Mouse (Mus musculus) gastrocnemius, postnatal 36 days (tissue): Measurements from ENCODE around the gene Serinc5. TPM values are rescaled to one million over a fixed set of nuclear protein-coding genes. Genes with fewer than 3 reads are reported as not detected.
"Not testable (repeated sequence)": the region's sequence is repeated elsewhere in the genome, so short reads cannot be mapped to it uniquely, and the experiment has no call there.

ENCODE experiments used
- DNase-seq, 2 experiments: peaks; one replicate each; pipeline ENCODE4 v3.0.0; 2022
- intact Hi-C: fragments of 180-260 bp; cut with DNase I; formaldehyde crosslinking; loops from one replicate; pipeline ENCODE4 v1.15.1; 2025
- long read RNA-seq, 2 experiments: library from polyadenylated mRNA; stranded (forward); transcript quantifications; one replicate each; pipeline ENCODE4 v2.0.0; 2021
- total RNA-seq, 2 experiments: library from RNA; stranded (reverse); gene quantifications; 2 replicates each; pipeline ENCODE4 v1.2.3; 2021

Gene Serinc5
- total RNA-seq, result 1 to 10 TPM; 4.1 to 4.4 TPM
- long read RNA-seq, experiment 1, partial matches to known transcripts, result 0 of 1 reads
- long read RNA-seq, experiment 1, other reads (novel, unspliced or antisense), result 1 of 1 reads
- long read RNA-seq, experiment 2, full-length matches to known transcripts, result 1 of 3 reads
- long read RNA-seq, experiment 2, partial matches to known transcripts, result 1 of 3 reads
- long read RNA-seq, experiment 2, other reads (novel, unspliced or antisense), result 1 of 3 reads

DNA sequence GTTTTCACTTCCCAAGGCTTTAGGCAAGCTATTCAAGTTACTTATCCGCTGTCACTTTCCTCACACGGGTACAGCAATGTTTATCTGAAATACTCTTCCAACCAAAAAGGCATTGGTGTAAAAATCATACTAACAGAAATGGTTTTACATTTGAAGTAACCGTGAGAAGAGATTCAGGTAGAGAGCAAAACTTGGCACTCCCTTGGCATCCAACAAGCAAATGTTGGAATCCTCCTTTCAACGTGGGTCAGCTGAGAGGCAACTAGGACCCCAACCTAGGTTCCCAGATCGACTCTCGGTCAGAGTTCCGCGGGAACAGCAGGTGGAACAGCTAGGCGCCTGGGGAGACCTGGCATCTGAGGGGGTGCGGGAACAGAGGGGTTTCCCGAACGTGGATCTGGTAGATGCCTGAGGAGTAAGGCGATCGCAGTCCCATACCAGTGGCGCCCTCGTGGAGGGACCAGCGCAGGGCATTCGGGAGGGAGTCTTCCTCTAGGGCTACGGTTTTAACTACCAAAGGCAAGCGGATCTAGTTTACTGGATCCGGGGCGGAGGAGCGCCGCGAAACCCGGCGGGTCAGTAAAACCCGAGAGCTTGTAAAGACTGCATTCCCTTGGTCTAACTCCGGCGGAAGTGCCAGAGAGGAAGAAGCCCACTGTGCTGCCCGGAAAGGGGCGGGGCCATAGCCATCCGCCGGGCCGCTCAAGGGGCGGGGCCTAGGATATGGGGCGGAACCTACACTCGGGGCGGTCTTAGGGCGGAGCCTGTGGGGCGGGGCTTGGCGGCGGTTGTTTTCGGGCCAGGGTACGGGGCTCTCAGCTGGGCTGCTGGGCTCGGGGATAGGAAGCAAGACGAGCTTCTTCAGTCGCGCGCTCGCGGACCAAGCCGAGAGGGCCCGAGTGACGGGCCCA is at the start of gene Serinc5:
TSS of gene Serinc5 (plus strand) at position 781 of the 911 bp plus-strand sequence.
- DNase-seq, result peak; percentile 95 to 98
- intact Hi-C loops, result loop anchor here (5.0 kb wide), 1 partner anchor 37 kb away; no protein-coding TSS in a partner anchor

DNA sequence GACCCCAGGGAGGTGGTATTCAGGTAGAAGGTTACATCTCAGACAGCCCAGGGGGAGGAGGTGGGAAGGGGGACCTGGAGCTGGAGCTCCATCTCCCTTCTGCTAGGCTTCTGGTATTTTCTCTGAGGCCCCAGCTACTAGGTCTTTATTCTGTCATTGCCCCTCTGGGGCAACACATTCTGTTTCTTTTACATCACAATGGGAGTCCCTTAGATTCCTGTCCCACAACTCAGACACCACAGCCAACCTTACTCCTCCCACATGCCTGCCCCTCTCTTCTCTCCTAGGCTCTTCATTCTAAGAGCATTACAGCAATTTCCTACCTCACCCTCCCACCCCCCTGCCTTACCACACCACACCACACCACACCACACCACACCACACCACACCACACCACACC is 34.8 kb upstream of the Serinc5 start, which contains the start of gene Spz1:
TSS of gene Spz1 (minus strand) at position 101 of the 400 bp plus-strand sequence.
- intact Hi-C loops, result no loop called here
- DNase-seq, result no peak

DNA sequence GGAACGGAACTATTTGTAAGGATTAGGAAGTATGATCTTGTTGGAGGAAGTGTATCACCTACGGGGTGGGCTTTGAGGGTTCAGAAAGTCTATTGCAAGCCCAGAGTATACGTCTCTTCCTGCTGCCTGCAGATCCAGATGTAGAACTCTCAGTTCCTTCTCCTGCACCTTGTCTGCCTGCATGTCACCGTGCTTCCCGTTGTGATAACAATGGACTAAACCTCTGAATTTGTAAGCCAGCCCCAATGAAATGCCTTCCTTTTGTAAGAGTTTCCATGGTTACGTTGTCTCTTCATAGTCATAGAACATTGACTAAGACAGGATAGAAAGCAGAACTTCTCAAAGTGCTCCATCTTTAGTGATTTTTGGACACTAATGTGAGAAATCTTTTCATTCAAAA is 34.2 kb upstream of the Serinc5 start:
- DNase-seq, result no peak
- intact Hi-C loops, result no loop called here

DNA sequence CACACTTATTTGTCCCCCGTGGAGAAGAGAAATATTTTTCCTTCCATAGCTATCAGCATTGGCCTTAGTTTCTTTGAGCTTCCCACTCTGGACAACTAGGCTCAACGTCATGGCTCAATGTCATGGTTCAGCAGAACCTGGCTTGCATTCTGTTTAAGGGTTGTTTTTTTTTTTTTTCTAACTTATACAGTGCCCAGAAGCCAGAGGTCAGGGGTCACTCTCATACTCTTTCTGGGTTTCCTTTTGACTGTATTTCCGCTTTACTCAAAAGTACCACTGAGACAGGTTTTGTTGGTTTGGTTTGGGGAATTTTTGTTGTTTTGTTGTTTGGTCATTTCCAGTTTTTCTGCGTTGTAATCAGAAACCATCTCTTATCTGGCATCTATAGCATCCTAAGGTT is 32.7 kb upstream of the Serinc5 start:
- no peak for DNase-seq
- intact Hi-C loops, result no loop called here

DNA sequence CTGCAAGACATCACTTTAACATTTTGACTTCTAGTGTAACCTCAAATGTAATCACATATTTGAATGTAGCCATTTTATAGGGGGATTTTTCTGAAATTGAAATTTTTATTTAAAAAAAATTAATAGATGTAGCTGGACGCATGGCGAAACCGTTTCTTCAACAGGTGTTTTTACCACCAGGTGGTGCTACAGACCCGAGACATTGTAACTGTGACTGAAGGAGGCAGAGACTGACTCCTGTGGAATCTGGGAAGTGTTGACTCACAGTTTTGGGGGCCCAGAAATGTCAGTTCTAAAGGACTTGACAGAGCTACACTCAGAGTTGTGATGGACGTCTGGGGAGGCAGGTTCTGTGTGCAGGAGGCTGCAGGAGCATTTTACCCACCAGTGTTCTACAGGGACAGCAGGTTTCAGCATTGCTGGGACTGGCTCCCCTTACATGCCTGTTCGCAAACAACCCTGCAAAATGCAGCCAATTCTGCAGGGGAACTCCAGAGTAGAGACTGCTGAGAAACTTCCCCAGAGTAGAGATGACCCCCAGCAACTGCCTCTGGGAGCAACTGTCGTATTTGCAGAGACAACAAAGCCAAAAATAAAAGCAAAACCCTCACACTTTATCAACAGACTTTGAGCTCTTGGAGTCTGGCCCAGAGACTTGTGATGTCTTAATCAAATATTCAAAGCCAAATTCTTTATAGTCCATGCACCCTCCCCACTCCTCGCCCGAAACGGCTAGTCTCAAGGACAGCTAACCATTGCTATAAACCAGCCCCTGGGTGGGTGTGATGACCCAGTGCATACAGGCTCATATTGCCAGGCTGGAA is 30.5 kb upstream of the Serinc5 start:
- intact Hi-C loops, result loop anchor here (1.0 kb wide), 1 partner anchor 160 kb away; no protein-coding TSS in a partner anchor
- DNase-seq, result peak; percentile 23 to 59

DNA sequence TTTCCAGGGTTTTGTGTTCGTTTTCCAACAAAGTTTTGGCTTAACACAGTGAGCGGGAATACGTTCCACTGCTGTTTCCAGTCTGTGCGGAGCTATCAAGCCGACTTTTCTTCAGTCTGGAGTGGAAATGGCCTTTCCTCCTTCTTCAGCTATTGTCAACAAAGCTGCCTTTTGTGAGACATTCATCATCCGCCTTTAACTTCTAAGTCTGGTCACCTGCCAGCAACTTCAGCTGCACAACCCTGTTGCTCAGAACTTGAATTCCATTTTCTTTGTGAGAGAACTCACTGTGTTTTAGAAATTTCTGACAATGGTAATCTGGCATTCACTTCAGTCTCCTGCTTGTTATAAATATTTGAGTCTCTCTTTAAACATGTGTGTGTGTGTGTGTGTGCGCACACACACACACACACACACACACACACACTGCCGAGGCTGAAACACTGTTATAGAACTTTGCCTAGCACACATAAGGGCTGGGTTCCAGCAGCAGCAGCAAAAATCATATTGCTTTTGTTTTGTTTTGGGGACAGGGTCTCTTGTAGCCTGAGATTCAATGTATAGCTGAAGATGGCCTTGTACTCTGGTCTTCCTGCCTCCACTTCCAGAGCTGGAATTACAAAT is 26.7 kb upstream of the Serinc5 start:
- DNase-seq, result no peak
- intact Hi-C loops, result no loop called here

DNA sequence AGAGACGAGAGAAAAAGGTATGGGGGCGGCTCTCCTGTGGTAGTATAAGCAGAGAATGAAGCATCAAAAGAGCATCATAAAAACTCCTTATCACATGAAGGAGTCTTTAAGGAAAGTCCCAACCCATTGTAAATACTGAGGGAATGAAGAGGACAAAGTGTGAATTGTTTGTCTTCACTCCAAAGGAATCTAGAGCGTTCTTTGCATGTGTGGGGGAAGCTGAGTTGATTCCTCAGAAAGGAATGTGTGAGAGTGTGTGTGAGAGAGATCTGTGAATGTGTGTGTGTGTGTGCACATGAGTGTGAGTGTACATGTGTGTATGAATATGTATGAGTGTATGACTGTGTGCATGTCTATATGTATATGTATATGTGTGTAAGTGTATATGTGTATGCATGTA is 22.2 kb upstream of the Serinc5 start:
- intact Hi-C loops, result no loop called here
- no peak for DNase-seq

DNA sequence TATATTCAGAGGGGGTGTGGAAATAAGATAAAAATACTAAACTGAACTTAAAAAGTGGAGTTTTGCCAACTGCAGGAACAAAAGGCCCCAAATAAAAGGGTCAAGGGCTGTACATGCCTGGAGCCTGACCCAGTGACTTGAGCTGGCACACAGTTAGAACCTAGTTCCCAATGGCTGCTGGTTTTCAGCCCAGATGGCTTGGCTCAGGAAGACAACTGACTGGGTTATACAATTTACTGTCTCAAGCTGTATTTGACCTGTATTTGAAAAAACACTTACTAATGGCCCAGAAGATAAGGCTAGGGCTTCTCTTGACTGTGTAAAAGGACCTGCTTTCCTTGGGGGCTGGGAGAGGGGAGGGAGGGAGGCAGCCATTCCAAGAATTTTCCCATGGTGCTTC is 21.6 kb upstream of the Serinc5 start:
- intact Hi-C loops, result no loop called here
- DNase-seq, result no peak

DNA sequence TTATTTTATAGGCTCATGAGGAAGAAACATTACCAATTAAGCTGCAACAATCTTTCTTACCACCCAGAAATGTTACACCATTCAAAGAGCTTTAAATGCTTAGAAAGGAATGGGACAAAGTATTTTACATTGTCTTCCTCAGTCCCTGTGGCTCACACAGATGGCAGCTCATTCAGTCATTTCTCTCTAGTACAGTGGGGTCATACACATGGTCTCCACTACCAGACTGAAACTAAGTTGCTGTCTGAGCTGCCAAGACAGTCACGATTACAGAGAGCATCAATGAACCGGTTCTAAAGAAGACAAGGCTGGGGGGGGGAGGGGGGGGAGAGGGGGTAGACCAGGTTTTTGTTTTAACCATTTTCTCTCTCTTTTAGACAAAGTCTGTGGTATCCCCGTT is 19.7 kb upstream of the Serinc5 start:
- intact Hi-C loops, result no loop called here
- no peak for DNase-seq

DNA sequence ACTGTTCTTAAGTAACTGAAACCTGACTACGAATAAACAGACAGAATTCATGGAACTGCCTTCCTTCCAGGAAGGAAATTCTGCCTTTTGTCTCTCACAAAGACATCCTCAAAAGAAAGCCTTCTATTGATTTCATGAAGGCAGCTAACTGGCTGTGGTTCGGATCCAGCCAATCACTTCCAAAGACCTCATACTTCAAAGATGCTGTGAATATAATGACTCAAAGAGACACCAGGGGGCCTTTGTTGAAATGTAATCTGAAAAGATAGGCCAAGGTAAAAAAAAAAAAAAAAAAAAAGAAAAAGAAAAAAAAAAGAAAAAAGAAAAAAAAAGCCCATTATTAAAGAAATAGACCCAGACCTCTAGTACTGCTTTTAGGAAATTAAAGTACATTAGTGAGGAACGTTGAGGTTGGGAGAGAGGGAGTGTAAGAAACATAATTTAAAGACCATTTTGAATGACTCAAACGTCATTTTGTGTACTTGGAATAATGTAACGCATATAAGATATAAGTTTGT is 18.6 kb upstream of the Serinc5 start:
- no peak for DNase-seq
- intact Hi-C loops, result no loop called here

DNA sequence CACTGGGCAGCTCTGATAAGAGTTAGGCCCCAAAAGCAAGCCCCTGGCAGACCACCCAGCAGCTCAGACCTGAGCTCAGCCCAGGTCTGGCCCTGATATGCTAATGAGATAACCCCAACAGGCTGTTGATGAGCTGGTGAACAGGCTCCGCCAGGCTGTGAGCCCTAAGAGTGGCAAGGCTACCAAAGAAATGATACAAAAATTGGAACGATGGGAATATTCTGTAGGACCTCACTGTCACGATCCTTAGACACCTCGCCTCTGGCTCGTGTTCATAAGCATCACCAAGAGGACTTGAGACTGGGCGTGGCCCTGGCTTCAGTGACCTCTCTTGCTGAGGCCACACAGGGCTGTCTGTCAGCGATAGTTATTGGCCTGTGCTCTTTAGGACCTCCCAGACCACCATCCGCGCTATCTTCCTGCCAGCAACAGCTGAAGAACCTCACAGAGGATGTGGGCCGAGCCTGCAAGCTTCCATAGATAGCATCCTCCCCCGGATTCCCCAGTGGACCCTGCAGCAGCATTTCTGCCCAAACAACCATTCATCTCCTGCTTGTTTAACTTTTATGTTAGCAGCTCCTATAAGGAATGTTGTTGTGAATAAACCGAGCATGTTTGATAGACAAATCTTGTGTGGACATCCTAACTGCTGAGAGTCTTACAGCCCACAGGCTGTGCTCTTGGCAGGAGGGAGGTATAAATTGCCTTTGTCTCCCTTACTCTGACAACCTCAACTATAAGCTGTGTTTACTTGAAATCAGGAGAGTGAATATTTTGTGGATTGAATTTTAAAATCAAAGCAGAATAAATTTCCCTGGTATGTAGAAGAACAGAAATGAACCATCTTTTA is 17.9 kb upstream of the Serinc5 start:
- intact Hi-C loops, result no loop called here
- DNase-seq, result no peak

DNA sequence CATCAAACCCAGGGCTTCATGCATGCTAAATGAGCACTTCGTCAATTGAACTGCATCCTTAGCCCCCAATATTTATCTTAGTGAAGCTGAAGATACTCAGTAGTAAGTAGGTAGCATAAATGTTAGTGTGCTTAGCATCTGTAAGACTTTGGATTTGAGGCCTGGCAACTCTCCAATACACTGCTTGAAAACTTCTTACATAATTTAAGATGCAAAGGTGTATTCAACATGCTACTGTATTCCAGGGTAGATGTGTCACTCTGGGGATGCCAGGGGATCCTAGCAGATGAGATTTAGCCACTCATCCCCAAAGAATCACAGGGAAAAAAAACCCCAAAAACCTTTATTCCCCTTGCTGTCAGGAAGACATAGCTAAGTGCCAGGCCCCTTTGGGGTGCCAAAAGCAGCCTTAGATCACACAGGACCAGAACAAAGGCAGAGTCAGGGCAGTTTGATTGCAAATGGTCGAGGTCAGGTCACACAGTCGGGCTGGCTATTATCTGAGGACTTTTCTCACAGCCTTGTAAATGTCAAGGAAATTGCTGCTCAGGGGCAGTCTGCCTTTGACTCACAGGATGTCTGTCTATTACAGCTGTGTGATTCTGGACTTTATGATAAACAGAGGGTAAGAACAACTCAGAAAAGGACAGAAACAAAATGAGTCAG is 17.0 kb upstream of the Serinc5 start:
- intact Hi-C loops, result no loop called here
- DNase-seq, result no peak

DNA sequence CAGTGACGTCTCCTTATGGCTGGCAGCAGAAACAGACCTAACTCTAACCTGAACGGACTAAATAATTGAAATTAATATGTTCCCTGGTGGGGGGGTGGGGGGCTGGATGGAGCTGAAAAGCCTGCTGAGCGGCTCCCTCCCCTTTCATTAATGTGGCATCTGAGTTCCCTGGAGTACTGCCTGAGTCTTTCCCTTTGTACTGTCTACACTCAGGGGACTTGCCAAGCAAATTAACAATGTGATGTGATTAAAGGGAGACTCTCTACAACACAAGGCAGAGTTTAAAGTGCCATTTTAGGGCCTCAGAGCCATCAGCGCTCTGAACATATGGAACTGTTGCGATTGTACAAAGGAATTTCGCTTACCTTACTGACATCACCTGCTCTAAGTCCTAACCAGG is 16.4 kb upstream of the Serinc5 start:
- no peak for DNase-seq
- intact Hi-C loops, result no loop called here

DNA sequence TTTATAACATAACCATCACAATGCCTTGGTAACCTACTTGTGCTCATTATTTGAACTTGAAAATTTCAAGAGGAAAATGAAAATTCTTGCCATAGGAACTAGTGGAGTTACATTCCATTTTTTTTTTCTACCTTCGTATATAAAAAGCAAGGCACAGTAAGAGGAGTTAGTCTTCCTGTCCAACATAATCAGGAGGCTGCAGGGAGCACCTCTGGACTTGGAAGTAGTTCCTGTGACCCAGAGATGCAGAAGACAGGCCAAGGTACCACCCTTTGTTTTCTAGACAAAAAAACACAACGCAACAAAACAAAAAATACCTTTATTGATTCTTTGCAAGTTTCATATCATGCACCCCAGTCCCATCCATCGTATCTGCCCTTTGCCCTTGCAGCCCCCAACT is 16.0 kb upstream of the Serinc5 start:
- intact Hi-C loops, result no loop called here
- DNase-seq, result no peak

DNA sequence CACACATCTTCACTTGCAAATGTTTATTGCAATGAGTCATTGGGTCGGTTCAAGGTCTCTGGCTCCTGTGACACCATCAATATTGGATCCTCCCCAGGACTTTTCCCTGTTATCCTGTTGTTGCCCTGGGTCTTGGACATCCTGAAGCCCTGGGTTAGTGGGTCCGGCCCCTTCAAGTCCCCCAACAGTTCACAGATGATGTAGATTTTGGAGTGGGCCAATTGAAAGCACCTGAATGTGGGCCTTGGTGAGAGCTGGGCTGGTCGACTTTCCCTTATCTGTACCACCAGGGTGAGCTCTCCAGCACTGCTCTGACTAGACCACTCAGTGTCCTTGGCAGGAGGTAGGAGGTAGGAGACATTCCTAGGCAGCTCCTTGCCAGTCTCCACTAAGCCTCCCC is 15.5 kb upstream of the Serinc5 start:
- DNase-seq, result no peak
- intact Hi-C loops, result no loop called here

DNA sequence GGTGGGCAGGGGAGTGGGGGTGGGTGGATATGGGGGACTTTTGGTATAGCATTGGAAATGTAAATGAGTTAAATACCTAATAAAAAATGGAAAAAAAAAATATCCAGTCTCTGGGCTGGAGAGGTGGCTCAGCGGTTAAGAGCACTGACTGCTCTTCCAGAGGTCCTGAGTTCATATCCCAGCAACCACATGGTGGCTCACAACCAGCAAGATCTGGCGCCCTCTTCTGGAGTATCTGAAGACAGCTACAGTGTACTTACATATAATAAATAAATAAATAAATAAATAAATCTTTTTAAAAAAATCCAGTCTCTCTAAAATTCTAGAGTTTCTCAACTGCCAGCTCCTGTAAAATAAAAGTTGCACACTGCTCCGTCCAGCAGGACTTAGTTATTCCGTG is 5.6 kb upstream of the Serinc5 start:
- intact Hi-C loops, DNase-seq: not testable (repeated sequence)

DNA sequence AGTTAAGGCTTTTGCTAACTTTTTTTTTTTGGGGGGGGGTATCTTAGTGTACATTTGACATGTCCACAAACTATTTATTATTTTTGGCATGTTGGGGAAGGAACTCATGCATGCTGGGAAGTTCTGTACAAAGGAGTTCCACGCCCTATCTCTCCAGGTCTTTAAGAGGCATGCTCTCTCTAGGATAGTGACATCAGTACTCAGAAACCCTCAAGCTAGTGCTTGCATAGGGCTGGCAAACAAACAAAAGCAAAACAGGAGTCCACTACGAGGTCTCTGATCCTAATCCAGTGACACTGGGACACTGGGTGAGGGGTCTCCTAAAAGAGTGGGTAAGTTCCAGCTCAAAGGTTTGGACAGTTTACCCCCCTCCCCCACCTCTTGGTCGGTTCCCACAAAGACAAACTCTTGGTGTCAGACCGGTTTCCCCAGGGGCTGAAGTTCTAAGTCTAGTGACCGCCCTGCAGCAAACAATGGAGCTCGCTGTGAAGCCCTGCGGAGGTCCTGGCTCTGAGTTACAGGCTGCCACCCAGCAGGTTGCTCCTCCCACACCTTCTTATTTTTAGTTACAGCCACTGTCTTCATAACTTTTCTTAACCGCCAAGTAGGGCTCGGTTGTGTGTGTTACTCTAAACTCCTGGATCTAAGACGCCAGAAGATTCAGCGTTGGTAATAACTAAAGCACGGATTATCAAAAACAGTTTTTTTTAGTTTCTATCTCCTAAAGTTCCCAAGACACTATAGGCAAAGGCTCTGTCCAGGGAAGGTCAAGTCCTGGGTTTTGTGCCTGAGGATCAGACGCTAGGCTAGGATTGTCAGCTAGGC is 1.2 kb upstream of the Serinc5 start:
- intact Hi-C loops, result loop anchor here (5.0 kb wide), 1 partner anchor 38 kb away; no protein-coding TSS in a partner anchor
- DNase-seq, result peak; percentile 21 to 29
